Mouse (Mus musculus) heart, embryonic 15.5 days (tissue): ENCODE measurements around the gene Socs7. TPM values are rescaled to one million over a fixed set of nuclear protein-coding genes. Genes with fewer than 3 reads are reported as not detected.

Source experiments
- ATAC-seq: fragments of 200-750 bp; cut with Nextera tagmentation; replicated peaks from 2 replicates; pipeline ENCODE4 v1.8.0; 2017; ENCODE audit warnings: low read depth, moderate TSS enrichment; ENCODE audit not compliant: insufficient number of reproducible peaks, insufficient read depth, low FRiP score
- H3K27ac ChIP-seq: fragments of 300-500 bp; sonication (generic); 2 replicates; pipeline ENCODE4 v1.5.1; 2015; ENCODE audit warnings: mild to moderate bottlenecking, inconsistent platforms
- H3K27me3 ChIP-seq: fragments of 300-500 bp; sonication (generic); 2 replicates; pipeline ENCODE4 v1.6.1; 2015; ENCODE audit warnings: inconsistent platforms
- H3K36me3 ChIP-seq: fragments of 300-500 bp; sonication (generic); 2 replicates; pipeline ENCODE4 v1.6.1; 2015; ENCODE audit warnings: mild to moderate bottlenecking, inconsistent platforms
- H3K4me1 ChIP-seq: fragments of 300-500 bp; sonication (generic); replicated peaks from 2 replicates; pipeline ENCODE4 v1.6.1; 2015; ENCODE audit warnings: inconsistent platforms
- H3K4me2 ChIP-seq: fragments of 300-500 bp; sonication (generic); 2 replicates; pipeline ENCODE4 v1.6.1; 2015; ENCODE audit warnings: inconsistent platforms, mild to moderate bottlenecking, moderate library complexity
- H3K4me3 ChIP-seq: fragments of 300-500 bp; sonication (generic); 2 replicates; pipeline ENCODE4 v1.5.1; 2015; ENCODE audit warnings: mild to moderate bottlenecking, inconsistent platforms
- H3K9ac ChIP-seq: fragments of 300-500 bp; sonication (generic); 2 replicates; pipeline ENCODE4 v1.6.1; 2015; ENCODE audit warnings: mild to moderate bottlenecking, inconsistent platforms
- H3K9me3 ChIP-seq: fragments of 300-500 bp; sonication (generic); replicated peaks from 2 replicates; pipeline ENCODE4 v1.6.1; 2016; ENCODE audit warnings: inconsistent platforms
- WGBS: fragments of 180-500 bp; shearing (Covaris S2); methylation state at CpG from one replicate; pipeline ENCODE4 v1.1.7; 2015; ENCODE audit warnings: mixed read lengths; 5-methylcytosine and 5-hydroxymethylcytosine counted together
- polyA plus RNA-seq: library from polyadenylated mRNA; unstranded; fragments of >200 nt; fragmentation: Nextera tagmentation; extraction: Ambion mirVana; gene quantifications from 2 replicates; pipeline ENCODE4 v1.2.1, GENCODE M21; 2015

Gene Socs7
- polyA plus RNA-seq, 1 experiment from 2014 or later: 3.0 TPM

DNA sequence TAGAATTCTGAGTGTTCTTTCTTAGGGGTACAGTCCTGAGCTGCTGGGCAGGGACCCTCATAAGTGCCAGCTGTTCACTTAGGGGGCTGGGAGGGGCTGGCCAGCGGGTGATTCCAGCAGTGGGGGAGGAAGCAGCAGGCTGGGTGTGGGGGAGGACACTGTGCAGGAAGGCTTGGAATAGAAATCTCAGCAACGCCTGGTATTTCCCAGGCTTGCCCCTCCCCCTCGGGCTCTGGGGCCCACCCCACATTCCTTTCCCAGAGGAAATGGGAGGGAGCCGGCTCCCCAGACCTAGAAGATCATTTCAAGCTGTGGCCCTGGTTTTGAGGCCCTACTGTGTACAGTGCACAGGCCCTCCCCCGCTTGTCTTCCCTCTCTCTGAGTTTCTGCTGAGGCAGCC, 75.4 kb downstream of the Socs7 start:
- Histone ChIP-seq H3K9ac (no peak overlapping the region; the same call in 1 of the 2 replicates), H3K36me3 (no peaks in the 10 kb centered on the region), H3K27ac (peak overlapping the region; percentile 92), H3K4me1 (peaks cover 90% of the 10 kb centered on the region), H3K27me3 (no peaks in the 10 kb centered on the region), H3K9me3 (no peaks in the 10 kb centered on the region), H3K4me2 (peak overlapping the region; percentile 88), H3K4me3 (no peak overlapping the region)
- peak; percentile 48 for ATAC-seq
- 4% methylated on average over 5 of the region's 5 CpGs for WGBS

DNA sequence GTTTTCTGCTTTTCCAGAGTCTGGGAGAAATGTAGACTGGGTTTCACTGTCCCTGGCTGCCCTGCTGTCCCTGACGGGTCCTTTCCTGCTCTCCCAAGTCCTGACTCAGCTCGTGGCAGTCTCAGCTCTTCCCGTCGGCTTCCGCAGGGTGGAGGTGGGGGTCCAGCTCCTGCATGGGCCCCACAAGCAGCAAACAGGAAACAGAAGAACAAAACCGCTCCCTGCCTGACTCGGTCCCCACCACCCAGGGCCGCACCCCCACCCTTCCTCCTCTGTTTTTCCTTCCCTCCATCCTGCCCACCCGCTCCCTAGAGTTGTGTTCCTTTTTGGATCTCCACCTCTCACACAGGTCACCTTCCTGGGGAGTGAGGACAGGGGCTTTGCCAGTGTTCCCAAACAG, 76.5 kb downstream of the Socs7 start:
- peaks cover 3% of the 10 kb centered on the region; the same call in 1 of the 2 replicates for H3K36me3 ChIP-seq
- no peak overlapping the region; the same call in 1 of the 2 replicates for H3K4me3 ChIP-seq
- H3K9me3 ChIP-seq: no peaks in the 10 kb centered on the region
- ATAC-seq: no peak
- WGBS: 35% methylated on average over 9 of the region's 9 CpGs
- H3K27ac ChIP-seq: peak overlapping the region; percentile 92
- H3K4me1 ChIP-seq: peaks cover 93% of the 10 kb centered on the region
- peak overlapping the region; percentile 29 for H3K9ac ChIP-seq
- H3K4me2 ChIP-seq: peak overlapping the region; percentile 88
- no peaks in the 10 kb centered on the region for H3K27me3 ChIP-seq

DNA sequence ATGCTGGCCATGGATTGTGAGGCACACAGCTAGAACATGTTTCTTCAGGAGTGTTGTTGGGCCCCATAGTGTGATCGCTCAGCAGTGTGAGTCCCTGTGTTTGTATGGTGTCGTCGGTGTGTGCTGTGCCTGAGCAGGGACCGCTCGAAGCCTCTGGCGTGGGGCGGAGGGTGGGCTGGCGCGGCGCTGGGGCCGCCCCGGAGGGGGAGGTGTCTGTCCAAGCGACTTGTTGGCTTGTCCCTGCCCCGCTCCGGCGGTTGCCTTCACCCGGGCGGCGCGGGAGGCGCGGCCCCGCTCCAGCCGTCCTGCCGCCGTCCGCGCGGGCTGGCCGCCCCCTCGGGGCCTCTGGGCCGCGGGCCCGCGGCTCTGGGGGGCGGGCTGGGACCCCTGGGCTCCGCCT, 77.6 kb downstream of the Socs7 start:
- peak; percentile 75 for ATAC-seq
- H3K4me2 ChIP-seq: peak overlapping the region; percentile 88

GRCm38 (mm10) chr11:97440441-97440881, 78.1 kb downstream of the Socs7 start:
- H3K36me3 ChIP-seq: peaks cover 19% of the 10 kb centered on the region
- H3K9ac ChIP-seq: peak overlapping the region; percentile 98
- no peaks in the 10 kb centered on the region for H3K9me3 ChIP-seq
- H3K27me3 ChIP-seq: no peaks in the 10 kb centered on the region
- H3K4me3 ChIP-seq: peak overlapping the region; percentile 91
- ATAC-seq: peak; percentile 20
- peaks cover 90% of the 10 kb centered on the region for H3K4me1 ChIP-seq
- under 1% methylated on average over 34 of the region's 34 CpGs for WGBS
- peak overlapping the region; percentile 88 for H3K4me2 ChIP-seq
- peak overlapping the region; percentile 92 for H3K27ac ChIP-seq

More for the DNA sequence above, 77.6 kb downstream of the Socs7 start:
- H3K36me3 ChIP-seq: peaks cover 13% of the 10 kb centered on the region
- no peaks in the 10 kb centered on the region for H3K27me3 ChIP-seq
- peak overlapping the region; percentile 91 for H3K4me3 ChIP-seq
- peak overlapping the region; percentile 92 for H3K27ac ChIP-seq
- WGBS: under 1% methylated on average over 36 of the region's 37 CpGs
- no peaks in the 10 kb centered on the region for H3K9me3 ChIP-seq
- peak overlapping the region; percentile 98 for H3K9ac ChIP-seq
- H3K4me1 ChIP-seq: peaks cover 93% of the 10 kb centered on the region

DNA sequence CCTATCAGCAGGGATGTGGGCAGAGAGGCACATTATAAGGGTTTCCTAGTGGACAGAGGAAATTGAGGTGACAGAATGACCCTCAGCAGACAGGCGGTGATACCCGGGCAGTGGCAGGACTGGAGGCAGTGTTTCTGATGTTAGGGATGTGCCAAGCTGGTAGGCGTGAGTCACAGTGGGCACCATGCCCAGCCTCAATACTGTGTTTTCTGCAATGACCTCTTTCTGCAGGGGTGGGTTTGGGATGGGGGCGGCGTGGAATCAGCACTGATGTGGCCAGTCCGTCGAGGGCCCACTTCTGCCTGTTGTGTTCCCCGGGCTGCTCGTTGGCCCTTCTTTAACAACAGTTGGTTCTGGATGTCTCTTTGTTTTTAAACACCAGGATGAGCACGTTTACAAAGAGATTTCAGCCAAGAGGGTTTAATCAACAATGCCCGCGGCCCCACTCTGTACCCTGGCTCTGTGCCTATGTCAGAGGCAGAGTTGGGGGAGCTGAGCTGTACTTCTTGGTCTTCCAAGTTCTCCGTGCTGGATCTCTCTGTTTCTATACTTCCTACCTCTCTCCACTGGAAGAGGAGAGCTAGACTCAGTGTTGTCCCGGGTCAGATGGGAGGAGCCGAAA, 78.8 kb downstream of the Socs7 start:
- H3K9ac ChIP-seq: peak overlapping the region; percentile 98
- no peaks in the 10 kb centered on the region for H3K9me3 ChIP-seq
- H3K27ac ChIP-seq: peak overlapping the region; percentile 92
- H3K4me3 ChIP-seq: peak overlapping the region; percentile 91
- H3K27me3 ChIP-seq: no peaks in the 10 kb centered on the region
- ATAC-seq: no peak
- WGBS: 12% methylated on average over 15 of the region's 15 CpGs
- H3K4me1 ChIP-seq: peaks cover 90% of the 10 kb centered on the region
- peaks cover 25% of the 10 kb centered on the region for H3K36me3 ChIP-seq
- peak overlapping the region; percentile 88 for H3K4me2 ChIP-seq

DNA sequence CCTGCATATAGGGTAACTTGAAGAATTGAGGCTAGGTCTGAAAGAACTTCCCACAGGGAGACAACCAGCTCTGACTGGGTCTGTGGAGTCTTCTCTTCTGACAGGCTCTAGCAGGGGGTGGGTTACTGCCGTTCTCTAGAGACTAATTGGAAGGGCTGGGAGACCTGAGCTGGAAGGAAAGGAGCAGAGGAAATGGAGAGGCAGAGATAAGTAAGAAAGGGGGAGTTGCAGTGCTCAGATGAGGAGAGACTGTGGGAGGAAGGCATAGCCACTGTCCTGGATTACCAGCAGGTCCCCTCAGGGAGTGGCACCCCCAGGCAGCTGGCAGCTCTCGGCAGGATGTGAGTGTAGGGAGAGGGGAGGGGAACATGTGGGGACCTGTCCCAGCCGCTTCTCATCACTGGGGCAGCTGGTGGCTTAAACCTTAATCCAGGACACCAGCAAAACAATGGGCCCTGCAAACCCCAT, 79.3 kb downstream of the Socs7 start:
- Histone ChIP-seq H3K4me1 (peaks cover 85% of the 10 kb centered on the region), H3K4me2 (peak overlapping the region; percentile 88), H3K27ac (peak overlapping the region; percentile 92), H3K4me3 (peak overlapping the region; percentile 91), H3K9ac (peak overlapping the region; percentile 98), H3K36me3 (peaks cover 29% of the 10 kb centered on the region), H3K9me3 (no peaks in the 10 kb centered on the region), H3K27me3 (no peaks in the 10 kb centered on the region)
- 13% methylated on average over 3 of the region's 3 CpGs for WGBS
- no peak for ATAC-seq

DNA sequence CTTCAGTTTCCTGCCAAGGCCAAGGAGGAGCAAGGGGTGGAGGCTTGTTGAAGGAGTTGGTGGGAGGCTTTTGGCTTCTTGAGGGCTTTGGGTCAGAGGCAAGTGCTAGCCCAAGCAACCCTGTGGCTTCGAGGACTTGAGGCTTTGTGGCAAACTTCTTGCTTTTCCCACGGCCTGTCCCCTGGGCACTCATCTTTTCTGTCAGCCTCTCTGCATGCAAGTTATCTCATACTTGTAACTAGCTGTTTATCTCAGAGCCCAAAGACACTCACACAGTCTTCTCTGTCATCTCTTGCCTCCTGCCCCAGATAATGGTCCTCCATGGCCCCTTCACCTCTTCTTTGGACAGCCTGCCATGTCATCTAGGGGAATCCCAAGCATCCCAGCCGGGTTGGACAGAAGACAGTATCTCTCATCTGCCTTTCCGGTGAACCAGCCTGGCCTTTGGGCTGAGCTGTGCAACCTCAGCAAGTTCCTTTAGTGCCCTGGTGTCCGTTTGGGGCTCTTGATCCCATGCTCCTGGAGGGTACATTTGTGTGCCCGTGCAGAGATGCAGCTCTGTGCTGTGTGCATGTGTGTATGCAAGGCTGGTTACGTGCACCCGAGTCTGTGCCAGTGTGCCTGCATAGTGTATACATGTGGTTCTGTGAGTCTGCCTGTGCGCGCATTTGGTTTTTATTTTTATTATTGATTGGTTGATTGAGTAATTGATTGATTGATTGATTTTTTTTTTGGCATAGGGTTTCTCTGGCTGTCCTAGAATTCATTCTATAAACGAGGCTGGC, 80.7 kb downstream of the Socs7 start:
- Histone ChIP-seq H3K27ac (peak overlapping the region; percentile 92), H3K4me1 (peaks cover 71% of the 10 kb centered on the region), H3K4me3 (peak overlapping the region; percentile 91; the same call in 1 of the 2 replicates), H3K9ac (peak overlapping the region; percentile 98), H3K36me3 (peaks cover 40% of the 10 kb centered on the region), H3K4me2 (peak overlapping the region; percentile 88), H3K27me3 (no peaks in the 10 kb centered on the region), H3K9me3 (no peaks in the 10 kb centered on the region)
- 60% methylated on average over 11 of the region's 11 CpGs for WGBS
- ATAC-seq: no peak

DNA sequence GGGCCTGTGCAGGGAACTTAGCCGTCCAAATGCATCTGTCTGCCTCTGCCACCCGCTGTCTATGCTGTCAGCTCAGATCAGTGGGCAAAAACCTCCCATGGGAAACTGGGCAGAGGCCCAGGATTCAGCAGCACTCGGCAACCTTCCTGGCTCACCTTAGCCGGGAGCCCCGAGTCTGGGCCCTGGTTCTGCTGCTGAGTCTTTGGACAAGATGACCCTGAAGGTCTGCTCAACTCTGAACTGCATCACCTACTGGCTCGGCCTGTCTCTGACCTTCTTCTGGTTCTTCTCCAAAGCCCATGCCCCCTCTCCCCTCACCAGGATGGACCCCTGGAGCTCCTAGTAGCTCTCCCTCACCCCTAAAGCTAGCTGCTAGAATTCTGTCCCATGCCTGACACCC, 83.2 kb downstream of the Socs7 start:
- Histone ChIP-seq H3K4me1 (peaks cover 70% of the 10 kb centered on the region), H3K4me2 (no peak overlapping the region), H3K9me3 (no peaks in the 10 kb centered on the region), H3K36me3 (peaks cover 51% of the 10 kb centered on the region), H3K4me3 (no peak overlapping the region), H3K9ac (0 out of 2 replicates have a peak overlapping the region, but pooled peaks have one; percentile 15), H3K27me3 (no peaks in the 10 kb centered on the region), H3K27ac (no peak overlapping the region)
- 60% methylated on average over 6 of the region's 6 CpGs for WGBS
- no peak for ATAC-seq

DNA sequence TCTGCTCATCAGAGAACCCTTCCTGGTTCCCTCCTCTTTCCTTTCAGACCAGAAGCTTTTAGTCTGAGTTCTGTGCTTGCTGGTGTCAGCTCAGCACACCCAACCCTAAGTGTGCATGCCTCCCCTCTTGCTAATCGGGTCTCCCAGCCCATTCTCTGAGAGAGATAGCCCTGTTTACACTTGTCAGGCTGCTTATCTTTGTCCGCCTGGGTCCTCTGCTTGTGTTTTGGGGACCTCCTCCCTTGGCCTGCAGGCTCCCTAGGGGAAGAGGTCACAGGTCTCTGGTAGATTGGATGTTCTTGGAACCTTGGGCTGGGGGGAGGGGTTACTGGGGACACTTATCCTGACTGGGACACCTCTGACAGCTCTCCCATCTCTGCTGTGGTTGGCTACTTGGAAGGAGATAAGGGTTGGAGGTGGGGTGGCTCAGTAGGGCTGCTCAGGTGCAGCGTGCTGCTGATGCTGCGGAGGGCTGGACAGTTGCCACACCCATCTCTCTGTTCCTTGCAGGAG, 83.7 kb downstream of the Socs7 start:
- Histone ChIP-seq H3K9me3 (no peaks in the 10 kb centered on the region), H3K9ac (no peak overlapping the region), H3K27me3 (no peaks in the 10 kb centered on the region), H3K27ac (no peak overlapping the region), H3K4me2 (no peak overlapping the region), H3K4me1 (peaks cover 70% of the 10 kb centered on the region), H3K36me3 (peaks cover 52% of the 10 kb centered on the region), H3K4me3 (no peak overlapping the region)
- no peak for ATAC-seq
- WGBS: 53% methylated on average over 4 of the region's 4 CpGs

DNA sequence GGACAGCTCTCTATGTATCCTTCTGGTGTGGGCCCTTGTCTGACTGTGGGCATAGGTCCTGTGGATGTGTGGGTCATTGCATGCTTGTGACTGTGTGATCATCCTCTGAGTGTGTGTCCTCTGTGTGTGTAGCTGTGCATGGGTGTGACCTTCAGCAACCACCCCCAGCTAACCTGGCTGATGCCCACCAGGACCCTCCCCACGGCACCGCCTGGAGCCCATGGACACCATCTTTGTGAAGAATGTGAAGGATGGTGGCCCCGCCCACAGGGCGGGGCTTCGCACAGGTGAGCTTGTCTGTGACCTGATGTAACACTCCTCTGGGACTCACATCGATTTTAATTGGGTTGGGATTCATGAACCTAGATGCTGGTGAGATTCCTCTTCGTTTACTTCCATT, 85.6 kb downstream of the Socs7 start:
- Histone ChIP-seq H3K9ac (no peak overlapping the region), H3K27me3 (no peaks in the 10 kb centered on the region), H3K36me3 (peaks cover 71% of the 10 kb centered on the region), H3K4me3 (no peak overlapping the region), H3K4me1 (peaks cover 56% of the 10 kb centered on the region), H3K4me2 (no peak overlapping the region), H3K27ac (no peak overlapping the region), H3K9me3 (no peaks in the 10 kb centered on the region)
- 81% methylated on average over 7 of the region's 7 CpGs for WGBS
- no peak for ATAC-seq
